Mouse (Mus musculus): ENCODE data around the gene Camk2d. TPM values are rescaled to one million over a fixed set of nuclear protein-coding genes. Genes with fewer than 3 reads are reported as not detected.

Camk2d gene
- polyA plus RNA-seq, 1 experiment: 316 TPM

- H3K27ac ChIP-seq (ENCODE audit: insufficient read depth, low read depth, low read length): no peak overlapping the region
- WGBS: 82% methylated on average over 9 of the region's 9 CpGs
- peaks cover 7% of the 10 kb centered on the region; the same call in 1 of the 2 replicates for H3K4me1 ChIP-seq (ENCODE audit: control insufficient read depth, insufficient read depth, low read length)
- no peak overlapping the region for H3K4me3 ChIP-seq (ENCODE audit: insufficient read depth, low read depth, low read length)
- TF ChIP-seq CTCF (IDR thresholded peaks at IDR 0.05; ENCODE audit: insufficient read depth, low read depth, low read length): no peak
These were observed 8.7 kb downstream of the Camk2d start for GRCm38 (mm10) chr3:126604656-126605434.

- H3K4me1 ChIP-seq (ENCODE audit: control insufficient read depth, insufficient read depth, low read length): peaks cover 6% of the 10 kb centered on the region; the same call in 1 of the 2 replicates
- 73% methylated on average over 5 of the region's 5 CpGs for WGBS
- H3K4me3 ChIP-seq (ENCODE audit: insufficient read depth, low read depth, low read length): no peak overlapping the region
- TF ChIP-seq CTCF (IDR thresholded peaks at IDR 0.05; ENCODE audit: insufficient read depth, low read depth, low read length): no peak
- TF ChIP-seq POLR2A (IDR thresholded peaks at IDR 0.05; ENCODE audit: insufficient read depth, low read depth, low read length): no peak
- no peak overlapping the region for H3K27ac ChIP-seq (ENCODE audit: insufficient read depth, low read depth, low read length)
These were observed 13.2 kb downstream of the Camk2d start for GRCm38 (mm10) chr3:126609310-126609709.

DNA sequence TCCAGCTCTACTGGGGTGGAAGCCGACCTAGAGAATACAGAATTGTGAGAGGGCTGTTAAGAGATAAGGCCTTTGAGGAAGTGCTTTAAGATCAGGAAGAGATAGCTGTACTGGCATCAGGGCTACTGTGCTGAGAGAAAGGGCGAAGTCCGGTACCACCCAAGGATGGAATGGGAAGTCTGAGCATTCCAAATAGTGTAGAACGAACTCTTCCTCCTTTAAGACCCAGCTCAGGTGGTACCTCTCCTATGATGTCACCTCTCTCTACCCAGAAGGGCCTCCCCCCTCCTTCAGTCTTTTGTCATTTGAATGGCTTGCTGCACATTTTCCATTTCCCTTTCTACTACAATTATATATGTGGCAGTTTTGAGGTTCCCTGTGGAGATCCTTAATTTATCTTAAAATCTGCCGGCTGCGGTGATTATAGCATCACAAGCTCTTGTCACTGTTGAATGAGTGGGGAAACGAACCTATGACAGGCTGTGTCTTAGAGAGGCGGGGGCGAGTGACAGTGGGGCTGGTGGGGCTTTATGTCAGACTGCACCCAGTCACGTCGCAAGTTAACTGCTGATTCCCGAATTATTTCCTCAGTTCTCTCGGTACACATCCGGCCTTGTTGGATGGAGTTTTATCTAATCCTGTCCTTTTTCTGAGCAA, 13.8 kb downstream of the Camk2d start:
- TF ChIP-seq POLR2A (IDR thresholded peaks at IDR 0.05; ENCODE audit: insufficient read depth, low read depth, low read length) (no peak), CTCF (IDR thresholded peaks at IDR 0.05; ENCODE audit: insufficient read depth, low read depth, low read length) (no peak)
- H3K27ac ChIP-seq (ENCODE audit: insufficient read depth, low read depth, low read length): no peak overlapping the region
- no peak overlapping the region for H3K4me3 ChIP-seq (ENCODE audit: insufficient read depth, low read depth, low read length)
- H3K4me1 ChIP-seq (ENCODE audit: control insufficient read depth, insufficient read depth, low read length): peaks cover 6% of the 10 kb centered on the region; the same call in 1 of the 2 replicates
- 72% methylated on average over 14 of the region's 14 CpGs for WGBS

GRCm38 (mm10) chr3:126611624-126612023, 15.5 kb downstream of the Camk2d start:
- WGBS: 36% methylated on average over 7 of the region's 7 CpGs
- Histone ChIP-seq H3K27ac (ENCODE audit: insufficient read depth, low read depth, low read length) (no peak overlapping the region), H3K4me1 (ENCODE audit: control insufficient read depth, insufficient read depth, low read length) (peaks cover 6% of the 10 kb centered on the region; the same call in 1 of the 2 replicates), H3K4me3 (ENCODE audit: insufficient read depth, low read depth, low read length) (no peak overlapping the region)
- TF ChIP-seq CTCF (IDR thresholded peaks at IDR 0.05; ENCODE audit: insufficient read depth, low read depth, low read length) (no peak), POLR2A (IDR thresholded peaks at IDR 0.05; ENCODE audit: insufficient read depth, low read depth, low read length) (no peak)

GRCm38 (mm10) chr3:126612748-126613509, 16.8 kb downstream of the Camk2d start:
- WGBS: 77% methylated on average over 4 of the region's 4 CpGs
- H3K4me1 ChIP-seq (ENCODE audit: control insufficient read depth, insufficient read depth, low read length): peaks cover 6% of the 10 kb centered on the region; the same call in 1 of the 2 replicates
- no peak for TF ChIP-seq CTCF (IDR thresholded peaks at IDR 0.05; ENCODE audit: insufficient read depth, low read depth, low read length)
- TF ChIP-seq POLR2A (IDR thresholded peaks at IDR 0.05; ENCODE audit: insufficient read depth, low read depth, low read length): no peak
- no peak overlapping the region for H3K4me3 ChIP-seq (ENCODE audit: insufficient read depth, low read depth, low read length)
- H3K27ac ChIP-seq (ENCODE audit: insufficient read depth, low read depth, low read length): no peak overlapping the region

GRCm38 (mm10) chr3:126613510-126614128, 17.5 kb downstream of the Camk2d start:
- Histone ChIP-seq H3K27ac (ENCODE audit: insufficient read depth, low read depth, low read length) (no peak overlapping the region), H3K4me3 (ENCODE audit: insufficient read depth, low read depth, low read length) (no peak overlapping the region), H3K4me1 (ENCODE audit: control insufficient read depth, insufficient read depth, low read length) (peaks cover 6% of the 10 kb centered on the region; the same call in 1 of the 2 replicates)
- TF ChIP-seq CTCF (IDR thresholded peaks at IDR 0.05; ENCODE audit: insufficient read depth, low read depth, low read length): no peak
- no peak for TF ChIP-seq POLR2A (IDR thresholded peaks at IDR 0.05; ENCODE audit: insufficient read depth, low read depth, low read length)
- WGBS: 68% methylated on average over 11 of the region's 11 CpGs

GRCm38 (mm10) chr3:126615306-126615705, 19.2 kb downstream of the Camk2d start:
- 57% methylated on average over 6 of the region's 6 CpGs for WGBS

GRCm38 (mm10) chr3:126620152-126620551, 24.1 kb downstream of the Camk2d start:
- no peak overlapping the region for H3K4me3 ChIP-seq (ENCODE audit: insufficient read depth, low read depth, low read length)
- no peak overlapping the region for H3K27ac ChIP-seq (ENCODE audit: insufficient read depth, low read depth, low read length)
- no peaks in the 10 kb centered on the region for H3K4me1 ChIP-seq (ENCODE audit: control insufficient read depth, insufficient read depth, low read length)
- TF ChIP-seq CTCF (IDR thresholded peaks at IDR 0.05; ENCODE audit: insufficient read depth, low read depth, low read length) (no peak), POLR2A (IDR thresholded peaks at IDR 0.05; ENCODE audit: insufficient read depth, low read depth, low read length) (no peak)
- WGBS: 87% methylated on average over 6 of the region's 6 CpGs

More at GRCm38 (mm10) chr3:126615306-126615705, 19.2 kb downstream of the Camk2d start:
- no peak overlapping the region for H3K27ac ChIP-seq (ENCODE audit: insufficient read depth, low read depth, low read length)
- TF ChIP-seq CTCF (IDR thresholded peaks at IDR 0.05; ENCODE audit: insufficient read depth, low read depth, low read length): no peak
- no peak for TF ChIP-seq POLR2A (IDR thresholded peaks at IDR 0.05; ENCODE audit: insufficient read depth, low read depth, low read length)
- H3K4me1 ChIP-seq (ENCODE audit: control insufficient read depth, insufficient read depth, low read length): peaks cover 6% of the 10 kb centered on the region; the same call in 1 of the 2 replicates
- no peak overlapping the region for H3K4me3 ChIP-seq (ENCODE audit: insufficient read depth, low read depth, low read length)

All from olfactory bulb, adult 2 months (tissue).